Mouse (Mus musculus): ENCODE results near the gene Zbtb1.
A peak's percentile ranks its signal among the peaks of the same experiment; 100 is the strongest.

DNA sequence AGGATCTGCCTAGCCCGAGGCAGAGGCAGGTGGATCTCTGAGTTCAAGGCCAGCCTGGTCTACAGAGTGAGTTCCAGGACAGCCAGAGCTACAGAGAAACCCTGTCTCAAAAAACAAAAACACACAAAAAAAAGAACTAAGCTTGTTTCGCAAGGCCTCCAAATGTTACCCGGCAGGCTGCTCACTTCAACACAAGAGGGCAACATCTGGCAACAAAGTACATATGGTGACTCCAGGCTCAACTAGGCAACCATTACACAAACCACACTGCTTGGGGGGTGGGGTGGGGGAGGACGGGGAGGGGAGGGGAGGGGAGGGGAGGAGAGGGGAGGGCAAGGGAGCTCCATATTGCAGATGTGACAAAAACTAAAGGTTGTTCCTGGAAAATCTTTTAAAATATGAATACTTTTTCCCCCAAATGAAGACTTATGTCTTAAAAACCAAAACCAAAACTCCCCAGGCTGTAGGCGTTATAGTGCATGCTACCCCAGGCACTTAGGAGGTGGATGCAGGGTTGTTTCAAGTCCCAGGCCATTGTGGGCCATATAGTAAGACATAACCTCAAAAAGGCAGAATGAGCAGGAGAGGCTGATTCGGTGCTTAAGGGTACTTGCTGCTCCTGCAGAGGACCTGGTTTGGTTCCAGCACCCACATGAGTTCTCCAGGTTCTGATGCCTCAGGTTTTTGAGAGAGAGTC, 24.2 kb upstream of the Zbtb1 start:
- TF ChIP-seq CTCF (IDR thresholded peaks at IDR 0.05; ENCODE audit: extremely low read depth, insufficient read length, insufficient replicate concordance, low read depth, low read length) (peak; percentile 13; the same call in 1 of the 2 replicates), POLR2A (IDR thresholded peaks at IDR 0.05; ENCODE audit: low read depth, low read length) (no peak)

All from small intestine, adult 2 months (tissue).